In genomic region chr13:99114565-99114964, GRCm38 (mm10) we compare ENCODE assay signal across 26 mouse cellular contexts.
DNase-seq lines count a peak whose midpoint lies in the region; ATAC-seq and TF ChIP-seq lines count a peak whose summit lies in the region.
"Had no signal": no experiment of that assay in that cellular context is flagged by ENCODE, and none has a peak within 500 bp of the region (broad histone marks: within the 10 kb centered on the region; RNA-seq: fewer than 3 reads in every experiment).

No protein-coding gene starts in this region.

- H3K4me3 ChIP-seq in heart, embryonic 15.5 days, result no peak overlapping the region
- H3K4me3 ChIP-seq in kidney, embryonic 15.5 days (replicated peaks), result no peak overlapping the region
- no peak overlapping the region for H3K4me3 ChIP-seq in liver, postnatal 0 days (ENCODE audit: low read depth, low read length)
- no peak overlapping the region for H3K4me3 ChIP-seq in liver, embryonic 12.5 days
- no peak overlapping the region for H3K4me3 ChIP-seq in intestine, postnatal 0 days (ENCODE audit: low read depth, low read length)
- H3K4me3 ChIP-seq: embryonic facial prominence, embryonic 15.5 days; hindbrain, embryonic 10.5 days; liver, embryonic 13.5 days; midbrain, embryonic 10.5 days; myocyte; neural tube, embryonic 13.5 days had no signal

- peak; percentile 50 for ATAC-seq in heart, embryonic 15.5 days (replicated peaks; ENCODE audit: insufficient number of reproducible peaks, insufficient read depth, low FRiP score, low read depth)
- ATAC-seq in kidney, embryonic 15.5 days (replicated peaks; ENCODE audit: low FRiP score), result no peak
- ATAC-seq in liver, postnatal 0 days, result peak; percentile 33; the same call in 1 of the 2 replicates
- no peak for ATAC-seq in liver, embryonic 12.5 days
- ATAC-seq in intestine, postnatal 0 days, result peak; percentile 62
- ATAC-seq: CD4-positive, CD25-positive, alpha-beta regulatory T cell, adult 4 months; forebrain, embryonic 14.5 days; hindbrain, embryonic 16.5 days; midbrain, embryonic 16.5 days had no signal

- peaks cover under 1% of the 10 kb centered on the region; the same call in 1 of the 2 replicates for H3K27me3 ChIP-seq in heart, embryonic 15.5 days
- H3K27me3 ChIP-seq in kidney, embryonic 15.5 days, result no peaks in the 10 kb centered on the region
- H3K27me3 ChIP-seq in liver, postnatal 0 days (ENCODE audit: insufficient read depth, low read length), result no peaks in the 10 kb centered on the region
- no peaks in the 10 kb centered on the region for H3K27me3 ChIP-seq in liver, embryonic 12.5 days (replicated peaks)
- no peaks in the 10 kb centered on the region for H3K27me3 ChIP-seq in intestine, postnatal 0 days (replicated peaks; ENCODE audit: control insufficient read depth, insufficient read depth, low read length)
- H3K27me3 ChIP-seq: embryonic facial prominence, embryonic 15.5 days; liver, embryonic 13.5 days; neural tube, embryonic 13.5 days had no signal

- TF ChIP-seq CTCF in liver, postnatal 0 days (IDR thresholded peaks at IDR 0.05; ENCODE audit: low read depth), result no peak
- no peak for TF ChIP-seq CTCF in intestine, postnatal 0 days (IDR thresholded peaks at IDR 0.05; ENCODE audit: low read depth)

- H3K9ac ChIP-seq in heart, embryonic 15.5 days, result no peak overlapping the region
- H3K9ac ChIP-seq in kidney, embryonic 15.5 days, result no peak overlapping the region
- no peak overlapping the region for H3K9ac ChIP-seq in liver, postnatal 0 days (replicated peaks)
- H3K9ac ChIP-seq in liver, embryonic 12.5 days, result no peak overlapping the region
- no peak overlapping the region for H3K9ac ChIP-seq in intestine, postnatal 0 days (ENCODE audit: low read depth, low read length)
- H3K9ac ChIP-seq: embryonic facial prominence, embryonic 15.5 days; liver, embryonic 13.5 days; lung, embryonic 14.5 days; neural tube, embryonic 13.5 days had no signal

- H3K4me1 ChIP-seq in heart, embryonic 15.5 days (replicated peaks), result peaks cover 5% of the 10 kb centered on the region
- H3K4me1 ChIP-seq in kidney, embryonic 15.5 days, result no peaks in the 10 kb centered on the region
- H3K4me1 ChIP-seq in liver, postnatal 0 days (ENCODE audit: insufficient read depth), result 0 out of 2 replicates have a peak, but pooled peaks cover 2% of the 10 kb centered on the region
- H3K4me1 ChIP-seq in liver, embryonic 12.5 days, result peaks cover 41% of the 10 kb centered on the region
- H3K4me1 ChIP-seq in intestine, postnatal 0 days (replicated peaks; ENCODE audit: control insufficient read depth, insufficient read depth, low read length), result no peaks in the 10 kb centered on the region
- H3K4me1 ChIP-seq: embryonic facial prominence, embryonic 15.5 days; hindbrain, embryonic 10.5 days; midbrain, embryonic 10.5 days; neural tube, embryonic 13.5 days had no signal

- DNase-seq in heart, adult 9 months (ENCODE audit: low spot score in 2 of 2), result no peak
- peak; percentile 56 to 67 for DNase-seq in kidney, adult 8-10 months
- DNase-seq in liver, postnatal 0 days, result peak; percentile 27
- DNase-seq in embryo, embryonic 10 days (ENCODE audit: low spot score), result no peak
- DNase-seq: adrenal gland, postnatal 36 days; cerebellum, adult 9-10 months; layer of hippocampus, postnatal 36 days; liver, embryonic 13.5 days; lung, embryonic 14.5 days; retina, postnatal 1 day; right cerebral cortex, postnatal 25 days; thymus, adult 18-20 months; thymus, postnatal 36 days had no signal

- no peaks in the 10 kb centered on the region for H3K9me3 ChIP-seq in heart, embryonic 15.5 days (replicated peaks)
- H3K9me3 ChIP-seq in kidney, embryonic 15.5 days (replicated peaks), result no peaks in the 10 kb centered on the region
- H3K9me3 ChIP-seq in liver, postnatal 0 days (ENCODE audit: low read length), result no peaks in the 10 kb centered on the region
- H3K9me3 ChIP-seq in liver, embryonic 12.5 days (replicated peaks), result no peaks in the 10 kb centered on the region
- no peaks in the 10 kb centered on the region for H3K9me3 ChIP-seq in intestine, postnatal 0 days (ENCODE audit: control insufficient read depth)
- H3K9me3 ChIP-seq: embryonic facial prominence, embryonic 15.5 days; hindbrain, embryonic 10.5 days; liver, embryonic 13.5 days; midbrain, embryonic 10.5 days; neural tube, embryonic 13.5 days had no signal

- WGBS in heart, embryonic 15.5 days, result 33% methylated on average over 3 of the region's 3 CpGs
- WGBS in kidney, embryonic 15.5 days, result 68% methylated on average over 3 of the region's 3 CpGs
- WGBS in liver, postnatal 0 days (ENCODE audit: insufficient replicate concordance), result 41% methylated on average over 3 of the region's 3 CpGs
- 38% methylated on average over 3 of the region's 3 CpGs for WGBS in liver, embryonic 12.5 days (ENCODE audit: insufficient replicate concordance)
- WGBS in intestine, postnatal 0 days, result 28% methylated on average over 3 of the region's 3 CpGs

- H3K4me2 ChIP-seq in heart, embryonic 15.5 days, result no peak overlapping the region
- no peak overlapping the region for H3K4me2 ChIP-seq in kidney, embryonic 15.5 days
- no peak overlapping the region for H3K4me2 ChIP-seq in liver, postnatal 0 days (ENCODE audit: low read depth, low read length)
- H3K4me2 ChIP-seq in liver, embryonic 12.5 days, result no peak overlapping the region
- no peak overlapping the region for H3K4me2 ChIP-seq in intestine, postnatal 0 days (replicated peaks; ENCODE audit: low read depth)
- H3K4me2 ChIP-seq: embryonic facial prominence, embryonic 15.5 days; liver, embryonic 13.5 days; lung, embryonic 14.5 days; neural tube, embryonic 13.5 days had no signal

- TF ChIP-seq EP300 in liver, postnatal 0 days (IDR thresholded peaks at IDR 0.05; ENCODE audit: low read depth), result no peak

- peak overlapping the region; percentile 43; the same call in 1 of the 2 replicates for H3K27ac ChIP-seq in heart, embryonic 15.5 days
- H3K27ac ChIP-seq in kidney, embryonic 15.5 days, result no peak overlapping the region
- no peak overlapping the region for H3K27ac ChIP-seq in liver, postnatal 0 days (ENCODE audit: low read depth)
- H3K27ac ChIP-seq in liver, embryonic 12.5 days, result no peak overlapping the region
- no peak overlapping the region for H3K27ac ChIP-seq in intestine, postnatal 0 days (ENCODE audit: low read depth, low read length)
- H3K27ac ChIP-seq: embryonic facial prominence, embryonic 15.5 days; hindbrain, embryonic 10.5 days; liver, embryonic 13.5 days; midbrain, embryonic 10.5 days; neural tube, embryonic 13.5 days had no signal

- H3K36me3 ChIP-seq in heart, embryonic 15.5 days, result no peaks in the 10 kb centered on the region
- no peaks in the 10 kb centered on the region for H3K36me3 ChIP-seq in kidney, embryonic 15.5 days
- no peaks in the 10 kb centered on the region for H3K36me3 ChIP-seq in liver, postnatal 0 days (replicated peaks; ENCODE audit: insufficient read depth, low read length)
- no peaks in the 10 kb centered on the region for H3K36me3 ChIP-seq in liver, embryonic 12.5 days
- no peaks in the 10 kb centered on the region for H3K36me3 ChIP-seq in intestine, postnatal 0 days (ENCODE audit: control insufficient read depth, insufficient read depth)
- H3K36me3 ChIP-seq: embryonic facial prominence, embryonic 15.5 days; hindbrain, embryonic 10.5 days; liver, embryonic 13.5 days; midbrain, embryonic 10.5 days; neural tube, embryonic 13.5 days had no signal

Comparison
In these comparisons a context has a peak if more than half of its experiments do, and no peak if none do; other contexts are left out.
1. ATAC-seq: peak in heart, embryonic 15.5 days (single experiment), liver, postnatal 0 days (single experiment) and intestine, postnatal 0 days (single experiment); none in kidney, embryonic 15.5 days (single experiment) and liver, embryonic 12.5 days (single experiment).
2. DNase-seq: peak in kidney, adult 8-10 months (2 of 2) and liver, postnatal 0 days (single experiment); none in heart, adult 9 months (0 of 2) and embryo, embryonic 10 days (single experiment).